Mouse (Mus musculus) kidney, embryonic 16.5 days (tissue): ENCODE measurements around the gene Pde4a. TPM values are rescaled to one million over a fixed set of nuclear protein-coding genes. Genes with fewer than 3 reads are reported as not detected.

Experiments
- ATAC-seq: fragments of 200-750 bp; cut with Nextera tagmentation; 2 replicates; pipeline ENCODE4 v1.8.0; 2017; ENCODE audit warnings: moderate TSS enrichment; ENCODE audit not compliant: low FRiP score, low TSS enrichment
- H3K27ac ChIP-seq: fragments of 300-500 bp; sonication (generic); 2 replicates; pipeline ENCODE4 v1.5.1; 2014; ENCODE audit warnings: low read length
- H3K27me3 ChIP-seq: fragments of 300-500 bp; sonication (generic); 2 replicates; pipeline ENCODE4 v1.6.1; 2014; ENCODE audit warnings: low read length, control low read depth, mixed read lengths; ENCODE audit not compliant: insufficient read depth
- H3K36me3 ChIP-seq: fragments of 300-500 bp; sonication (generic); 2 replicates; pipeline ENCODE4 v1.6.1; 2014; ENCODE audit warnings: low read length, control low read depth, mixed read lengths; ENCODE audit not compliant: insufficient read depth
- H3K4me1 ChIP-seq: fragments of 300-500 bp; sonication (generic); 2 replicates; pipeline ENCODE4 v1.6.1; 2014; ENCODE audit warnings: low read length, control low read depth, mixed read lengths; ENCODE audit not compliant: insufficient read depth
- H3K4me2 ChIP-seq: fragments of 300-500 bp; sonication (generic); replicated peaks from 2 replicates; pipeline ENCODE4 v1.6.1; 2014; ENCODE audit warnings: low read depth, low read length
- H3K4me3 ChIP-seq: fragments of 300-500 bp; sonication (generic); 2 replicates; pipeline ENCODE4 v1.5.1; 2014; ENCODE audit warnings: mild to moderate bottlenecking, low read length
- H3K9ac ChIP-seq: fragments of 300-500 bp; sonication (generic); replicated peaks from 2 replicates; pipeline ENCODE4 v1.6.1; 2014; ENCODE audit warnings: low read length
- H3K9me3 ChIP-seq: fragments of 300-500 bp; sonication (generic); 2 replicates; pipeline ENCODE4 v1.6.1; 2016; ENCODE audit warnings: low read length, control low read depth
- WGBS: fragments of 180-500 bp; shearing (Covaris S2); extraction: QIAGEN DNeasy Blood & Tissue Kit; methylation state at CpG from one replicate; pipeline ENCODE4 v1.1.7; 2014; 5-methylcytosine and 5-hydroxymethylcytosine counted together
- polyA plus RNA-seq: library from polyadenylated mRNA; unstranded; fragments of >200 nt; fragmentation: Nextera tagmentation; extraction: Ambion mirVana; gene quantifications from 2 replicates; pipeline ENCODE4 v1.2.1, GENCODE M21; 2015

The Pde4a gene
- polyA plus RNA-seq, 1 experiment from 2014 or later = 14.3 TPM

- peaks cover 20% of the 10 kb centered on the region for H3K4me1 ChIP-seq
- ATAC-seq = peak; percentile 13; the same call in 1 of the 2 replicates
- H3K4me3 ChIP-seq = peak overlapping the region; percentile 84
- peak overlapping the region; percentile 93 for H3K9ac ChIP-seq
- peak overlapping the region; percentile 72 for H3K4me2 ChIP-seq
- peaks cover 7% of the 10 kb centered on the region for H3K27me3 ChIP-seq
- peak overlapping the region; percentile 91 for H3K27ac ChIP-seq
- H3K9me3 ChIP-seq = no peaks in the 10 kb centered on the region
- peaks cover 23% of the 10 kb centered on the region for H3K36me3 ChIP-seq
- WGBS = 1% methylated on average over 25 of the region's 31 CpGs
These were observed 72.7 kb downstream of the Pde4a start for GRCm38 (mm10) chr9:21238004-21238732.

DNA sequence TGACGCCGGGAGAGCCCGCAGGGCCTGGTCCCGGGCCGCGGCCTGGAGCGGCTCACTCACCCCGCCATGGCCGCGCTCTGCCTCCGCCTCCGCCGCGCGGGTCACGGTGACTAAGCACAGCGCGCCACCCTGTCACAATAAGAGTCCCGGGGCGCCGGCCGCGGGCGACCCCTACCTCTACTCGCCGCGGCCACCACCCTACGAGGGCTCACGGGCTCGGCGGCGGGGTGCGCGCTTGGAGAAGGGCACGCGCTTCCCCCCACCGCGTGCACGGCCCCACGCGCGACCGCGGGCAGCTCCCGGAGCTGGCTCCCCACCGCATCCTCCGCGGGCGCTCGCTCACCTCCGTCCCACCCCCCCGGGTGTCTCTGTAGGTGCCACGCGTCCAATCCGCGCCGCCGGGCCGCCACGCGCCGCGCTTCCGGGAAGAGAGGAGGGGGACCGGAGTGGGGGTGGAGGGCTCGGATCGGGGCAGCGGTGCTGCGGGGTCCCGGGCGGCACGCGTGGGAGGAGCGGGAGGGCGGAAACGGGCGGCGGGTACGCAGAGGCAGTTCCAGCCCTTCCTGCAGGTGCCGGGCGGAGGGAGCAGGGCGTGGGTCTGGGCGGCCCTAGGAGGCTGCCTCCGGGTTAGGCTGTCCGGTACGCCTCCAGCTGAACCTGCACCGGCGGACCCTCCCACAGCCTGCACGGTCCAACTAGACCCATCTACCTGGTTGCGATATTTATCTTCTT is 73.4 kb downstream of the Pde4a start, which contains the start of gene Keap1:
Gene Keap1, minus strand, starts transcription at position 629 of the 732 bp plus-strand sequence.
- peak within 1 kb of the TSS; percentile 72 for H3K4me2 ChIP-seq
- peak; percentile 90 for ATAC-seq
- peak within 1 kb of the TSS; percentile 93 for H3K9ac ChIP-seq
- peaks cover 20% of the 10 kb centered on the region for H3K4me1 ChIP-seq
- peaks cover 16% of the 10 kb centered on the region for H3K36me3 ChIP-seq
- H3K27me3 ChIP-seq = peaks cover 14% of the 10 kb centered on the region
- H3K4me3 ChIP-seq = peak within 1 kb of the TSS; percentile 84
- WGBS = under 1% methylated on average over 63 of the region's 90 CpGs
- peak within 1 kb of the TSS; percentile 91 for H3K27ac ChIP-seq
- H3K9me3 ChIP-seq = no peaks in the 10 kb centered on the region

DNA sequence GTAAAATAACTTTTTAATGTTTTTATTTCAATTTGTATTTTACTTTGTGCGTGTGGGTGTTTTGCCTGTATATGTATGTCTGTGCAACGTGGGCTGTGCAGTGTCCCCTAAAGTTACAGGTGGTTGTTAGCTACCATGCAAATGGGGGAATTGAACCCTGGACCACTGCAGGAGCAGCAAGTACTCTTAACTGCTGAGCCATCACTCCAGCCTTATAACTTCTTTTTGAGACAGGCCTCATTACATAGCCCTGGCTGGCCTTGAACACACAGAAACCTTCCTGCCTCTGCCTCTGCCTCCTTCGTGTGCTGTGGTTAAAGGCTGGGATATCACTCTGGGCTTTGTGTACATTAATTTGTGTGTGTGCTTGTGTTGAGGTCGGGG is 73.9 kb downstream of the Pde4a start:
- H3K36me3 ChIP-seq = peaks cover 10% of the 10 kb centered on the region
- H3K27me3 ChIP-seq = peaks cover 20% of the 10 kb centered on the region
- H3K27ac ChIP-seq = peak overlapping the region; percentile 91; the same call in 1 of the 2 replicates
- no peak for ATAC-seq
- peak overlapping the region; percentile 93 for H3K9ac ChIP-seq
- peak overlapping the region; percentile 72 for H3K4me2 ChIP-seq
- H3K4me3 ChIP-seq = peak overlapping the region; percentile 84
- H3K4me1 ChIP-seq = peaks cover 25% of the 10 kb centered on the region
- no peaks in the 10 kb centered on the region for H3K9me3 ChIP-seq
- 34% methylated on average over 4 of the region's 4 CpGs for WGBS

- H3K4me3 ChIP-seq = no peak overlapping the region
- 5% methylated on average over 11 of the region's 11 CpGs for WGBS
- H3K9me3 ChIP-seq = no peaks in the 10 kb centered on the region
- no peaks in the 10 kb centered on the region for H3K36me3 ChIP-seq
- H3K4me1 ChIP-seq = peaks cover 32% of the 10 kb centered on the region
- H3K27ac ChIP-seq = no peak overlapping the region
- no peak overlapping the region for H3K9ac ChIP-seq
- no peak for ATAC-seq
- peaks cover 38% of the 10 kb centered on the region for H3K27me3 ChIP-seq
- H3K4me2 ChIP-seq = no peak overlapping the region
These were observed 75.8 kb downstream of the Pde4a start for GRCm38 (mm10) chr9:21241343-21241742.

- Histone ChIP-seq H3K36me3 (no peaks in the 10 kb centered on the region), H3K27me3 (peaks cover 60% of the 10 kb centered on the region), H3K9me3 (no peaks in the 10 kb centered on the region), H3K27ac (no peak overlapping the region), H3K9ac (peak overlapping the region; percentile 54; the same call in 1 of the 2 replicates), H3K4me1 (peaks cover 29% of the 10 kb centered on the region), H3K4me2 (peak overlapping the region; percentile 82), H3K4me3 (peak overlapping the region; percentile 53)
- WGBS = 7% methylated on average over 42 of the region's 42 CpGs
- ATAC-seq = 0 out of 2 replicates have a peak, but pooled peaks have one; percentile 1
These were observed 78.4 kb downstream of the Pde4a start for GRCm38 (mm10) chr9:21243826-21244427.

DNA sequence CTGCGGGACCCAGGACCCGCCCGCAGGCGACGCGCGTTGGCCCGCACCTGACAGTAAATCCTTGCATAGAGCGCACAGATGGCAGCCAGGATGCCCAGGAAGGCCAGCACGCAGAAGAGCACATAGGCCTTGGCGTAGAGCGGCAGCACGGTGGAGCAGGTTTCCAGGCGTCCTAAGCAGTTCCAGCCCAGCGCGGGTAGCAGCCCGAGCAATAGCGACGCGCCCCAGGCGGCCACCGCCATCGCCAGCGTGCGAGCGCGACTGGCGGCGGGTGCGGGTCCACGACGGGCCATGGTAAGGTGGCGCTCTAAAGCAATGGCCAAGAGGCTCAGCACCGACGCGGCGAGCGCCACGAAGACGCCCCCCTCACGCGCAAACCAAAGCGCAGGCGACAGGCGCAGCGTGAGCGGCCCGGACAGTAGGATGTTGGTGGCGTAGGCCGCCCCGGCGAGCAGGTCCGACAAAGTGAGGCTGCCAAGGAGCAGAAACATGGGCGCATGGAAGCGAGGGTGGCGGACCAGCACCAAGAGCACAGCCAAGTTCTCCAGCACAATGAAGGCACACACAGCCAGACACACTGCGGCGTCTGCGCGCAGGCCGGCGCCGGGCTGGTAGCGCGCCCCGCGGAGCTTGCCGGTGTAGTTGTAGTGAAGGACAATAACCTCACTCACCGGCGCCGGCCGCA is 79.1 kb downstream of the Pde4a start:
- H3K36me3 ChIP-seq = no peaks in the 10 kb centered on the region
- H3K9ac ChIP-seq = peak overlapping the region; percentile 54
- H3K9me3 ChIP-seq = no peaks in the 10 kb centered on the region
- H3K4me3 ChIP-seq = peak overlapping the region; percentile 53
- WGBS = under 1% methylated on average over 72 of the region's 72 CpGs
- H3K27ac ChIP-seq = no peak overlapping the region
- H3K4me1 ChIP-seq = peaks cover 26% of the 10 kb centered on the region
- peaks cover 67% of the 10 kb centered on the region for H3K27me3 ChIP-seq
- peak overlapping the region; percentile 82 for H3K4me2 ChIP-seq
- ATAC-seq = peak; percentile 33; the same call in 1 of the 2 replicates

DNA sequence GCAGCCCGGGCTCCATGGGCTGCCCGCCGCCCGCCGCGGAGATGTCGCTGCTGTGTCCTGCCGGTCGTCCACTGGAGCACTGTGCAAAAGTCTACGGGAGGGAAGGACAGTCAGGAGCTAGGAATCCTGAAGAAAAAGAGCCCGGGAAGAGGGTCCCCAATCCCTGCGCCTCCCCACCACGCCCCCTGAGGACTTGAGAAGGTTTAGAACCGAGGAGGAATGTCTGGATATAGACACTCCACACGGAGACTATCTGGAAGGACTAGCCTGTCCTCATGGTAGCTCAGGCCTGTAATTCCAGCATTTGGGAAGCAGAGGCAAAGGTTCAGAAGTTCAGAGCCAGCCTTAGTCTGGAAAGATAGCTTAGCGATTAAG is 79.6 kb downstream of the Pde4a start:
- Histone ChIP-seq H3K4me1 (peaks cover 26% of the 10 kb centered on the region), H3K4me2 (peak overlapping the region; percentile 82), H3K9me3 (no peaks in the 10 kb centered on the region), H3K27ac (no peak overlapping the region), H3K36me3 (no peaks in the 10 kb centered on the region), H3K4me3 (peak overlapping the region; percentile 53), H3K27me3 (peaks cover 72% of the 10 kb centered on the region), H3K9ac (peak overlapping the region; percentile 54)
- WGBS = 2% methylated on average over 16 of the region's 16 CpGs
- no peak for ATAC-seq

- 84% methylated on average over 1 of the region's 1 CpGs for WGBS
- H3K9me3 ChIP-seq = no peaks in the 10 kb centered on the region
These were observed 80.8 kb downstream of the Pde4a start for GRCm38 (mm10) chr9:21246342-21246741.

DNA sequence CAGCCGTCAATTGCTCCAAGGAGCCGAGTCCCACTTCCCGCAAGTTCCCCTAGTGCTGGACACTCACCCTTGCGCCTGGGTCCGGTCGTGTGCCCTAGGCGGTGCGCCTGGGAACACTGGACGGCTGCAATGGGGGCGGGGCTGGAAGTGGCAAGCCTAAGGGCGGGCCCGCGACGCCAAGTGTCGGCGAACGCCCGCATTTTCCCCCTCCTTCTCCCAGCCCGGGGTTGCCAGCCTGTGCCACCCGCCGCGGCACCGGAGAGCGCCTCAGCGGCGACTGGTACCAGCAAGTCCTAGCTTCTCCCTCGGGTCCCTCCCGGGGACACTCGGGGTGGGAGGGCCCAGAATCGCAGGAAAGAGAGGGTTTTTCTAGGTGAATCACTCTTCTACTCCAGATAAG is 82.8 kb downstream of the Pde4a start, which contains the start of gene S1pr5:
Gene S1pr5, minus strand, starts transcription at position 118 of the 400 bp plus-strand sequence.
- H3K9ac ChIP-seq = peak within 1 kb of the TSS; percentile 34; the same call in 1 of the 2 replicates
- WGBS = under 1% methylated on average over 30 of the region's 30 CpGs
- H3K27me3 ChIP-seq = peaks cover 77% of the 10 kb centered on the region
- H3K4me3 ChIP-seq = peak within 1 kb of the TSS; percentile 33
- peaks cover 24% of the 10 kb centered on the region for H3K4me1 ChIP-seq
- peak within 1 kb of the TSS; percentile 48 for H3K4me2 ChIP-seq
- no peaks in the 10 kb centered on the region for H3K36me3 ChIP-seq
- H3K27ac ChIP-seq = no peak within 1 kb of the TSS
- ATAC-seq = no peak
- H3K9me3 ChIP-seq = no peaks in the 10 kb centered on the region

More at GRCm38 (mm10) chr9:21246342-21246741, 80.8 kb downstream of the Pde4a start:
- Histone ChIP-seq H3K27me3 (peaks cover 84% of the 10 kb centered on the region), H3K36me3 (no peaks in the 10 kb centered on the region), H3K9ac (no peak overlapping the region), H3K4me1 (peaks cover 24% of the 10 kb centered on the region), H3K27ac (no peak overlapping the region), H3K4me2 (no peak overlapping the region), H3K4me3 (no peak overlapping the region)
- no peak for ATAC-seq
